Mouse (Mus musculus) testis, adult 2 months (tissue): ENCODE measurements at regions not wholly inside any gene's neighbourhood (a gene's known extent, or its start where the extent isn't known, plus 50 kb on each side); places are given as distances from the start of the nearest gene placed in this dataset.

Experiments used
- CTCF ChIP-seq: fragments of 200-500 bp; IDR thresholded peaks from 2 replicates; pipeline ENCODE4 v1.5.1; 2012; ENCODE audit warnings: low read depth, mild to moderate bottlenecking, inconsistent platforms, low read length, moderate library complexity; ENCODE audit not compliant: control insufficient read depth, insufficient read depth, insufficient replicate concordance
- POLR2A ChIP-seq: fragments of 200-500 bp; IDR thresholded peaks from 2 replicates; pipeline ENCODE4 v1.6.1; 2012; ENCODE audit warnings: low read depth, mild to moderate bottlenecking, inconsistent platforms, low read length, moderate library complexity; ENCODE audit not compliant: control insufficient read depth

DNA sequence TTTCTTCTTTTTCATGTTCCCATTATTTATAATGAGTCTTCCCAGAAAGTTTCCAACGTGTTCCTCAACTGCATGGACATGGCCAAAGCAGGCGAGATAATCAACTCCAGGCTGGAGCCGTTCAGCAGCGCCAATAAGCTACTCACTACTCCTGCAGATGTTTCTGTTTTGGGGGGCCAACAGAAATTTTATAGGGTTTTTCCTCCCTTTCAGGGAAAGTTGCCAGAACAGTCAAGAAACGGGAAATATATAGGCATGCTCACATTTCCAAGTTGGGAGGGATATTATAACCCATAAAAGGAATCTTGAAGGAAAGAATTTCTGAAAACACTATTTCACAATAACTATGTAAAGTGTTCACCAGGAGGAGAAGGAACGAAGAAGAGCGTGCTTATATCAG, 433.5 kb downstream of the Pros1 start:
- TF ChIP-seq POLR2A (no peak), CTCF (no peak)
